Mouse (Mus musculus) layer of hippocampus, adult 11-12 months (tissue): Measurements from ENCODE around the gene Nrxn3.

Experiments used
- DNase-seq: peaks from one replicate; pipeline ENCODE4 v3.0.0; 2022; ENCODE audit warnings: low spot score

Gene Nrxn3

DNA sequence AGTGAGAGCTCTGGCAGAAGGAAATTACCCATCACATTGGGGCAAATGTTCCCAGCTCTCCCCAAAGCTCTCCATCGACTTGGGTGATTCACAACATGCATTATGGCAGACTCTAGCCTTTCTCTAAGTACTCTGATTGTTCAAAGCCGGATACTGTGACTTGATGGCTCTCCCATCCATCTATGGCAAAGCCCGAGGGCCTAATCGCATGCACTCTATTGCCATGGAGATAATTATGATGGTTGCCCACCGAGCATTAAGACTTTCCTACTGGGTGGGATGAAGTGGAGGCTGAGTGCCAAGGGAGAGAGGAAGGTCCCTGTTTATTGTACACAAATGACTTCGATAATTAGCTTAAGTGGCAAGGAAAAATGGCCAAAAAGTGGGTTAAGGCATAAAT is 793.4 kb downstream of the Nrxn3 start:
- no peak for DNase-seq

DNA sequence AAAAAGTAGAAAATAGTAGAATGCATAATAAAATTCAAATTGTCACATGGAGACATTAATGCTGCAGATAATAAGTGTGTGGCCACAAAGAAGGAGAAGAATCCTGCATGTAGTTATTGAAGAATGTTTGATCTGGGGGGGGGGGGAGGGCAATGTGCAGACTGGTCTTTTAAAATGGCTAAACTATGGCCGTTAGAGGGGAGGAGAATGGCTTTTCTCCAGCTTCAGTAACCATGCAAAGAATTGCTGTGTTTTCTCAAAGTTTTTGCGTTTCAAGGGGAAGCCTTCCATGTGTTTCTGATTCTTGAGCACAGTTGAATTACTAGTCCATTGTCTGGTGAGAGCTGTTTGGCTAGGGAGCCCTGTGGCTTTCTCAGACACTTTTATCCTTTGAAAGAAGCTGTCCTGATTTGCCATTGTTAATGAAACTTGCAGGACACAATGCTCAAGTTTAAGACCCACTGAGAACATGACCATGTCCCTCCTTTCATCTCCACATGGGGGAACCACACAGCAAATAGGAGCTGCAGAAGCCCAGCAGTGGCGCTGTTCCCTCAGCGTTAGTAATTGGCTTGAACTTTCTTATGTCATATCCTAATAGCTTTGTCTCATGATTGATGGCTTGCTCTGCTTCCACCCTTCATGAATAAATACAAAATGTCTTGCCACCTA is 808.1 kb downstream of the Nrxn3 start:
- DNase-seq: no peak

DNA sequence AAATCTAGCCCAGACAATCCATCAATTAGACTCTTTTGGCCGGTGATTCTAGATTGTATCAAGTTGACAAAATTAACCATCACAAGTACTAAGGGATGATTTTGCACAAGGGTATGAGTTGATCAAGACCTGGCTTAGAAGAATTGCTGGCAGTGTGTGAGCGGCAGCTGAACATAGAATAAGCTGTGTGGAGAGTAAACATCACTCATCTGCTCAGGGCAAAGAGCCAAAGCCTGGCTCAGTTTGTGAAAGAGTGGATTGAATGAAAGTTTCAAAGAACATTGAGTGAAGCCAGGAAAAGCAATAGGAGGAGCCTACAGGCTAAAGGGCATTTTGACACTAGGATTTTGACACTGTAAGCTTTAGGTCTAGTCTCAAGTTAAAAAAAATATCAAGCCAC is 828.6 kb downstream of the Nrxn3 start:
- DNase-seq: peak; percentile 48

DNA sequence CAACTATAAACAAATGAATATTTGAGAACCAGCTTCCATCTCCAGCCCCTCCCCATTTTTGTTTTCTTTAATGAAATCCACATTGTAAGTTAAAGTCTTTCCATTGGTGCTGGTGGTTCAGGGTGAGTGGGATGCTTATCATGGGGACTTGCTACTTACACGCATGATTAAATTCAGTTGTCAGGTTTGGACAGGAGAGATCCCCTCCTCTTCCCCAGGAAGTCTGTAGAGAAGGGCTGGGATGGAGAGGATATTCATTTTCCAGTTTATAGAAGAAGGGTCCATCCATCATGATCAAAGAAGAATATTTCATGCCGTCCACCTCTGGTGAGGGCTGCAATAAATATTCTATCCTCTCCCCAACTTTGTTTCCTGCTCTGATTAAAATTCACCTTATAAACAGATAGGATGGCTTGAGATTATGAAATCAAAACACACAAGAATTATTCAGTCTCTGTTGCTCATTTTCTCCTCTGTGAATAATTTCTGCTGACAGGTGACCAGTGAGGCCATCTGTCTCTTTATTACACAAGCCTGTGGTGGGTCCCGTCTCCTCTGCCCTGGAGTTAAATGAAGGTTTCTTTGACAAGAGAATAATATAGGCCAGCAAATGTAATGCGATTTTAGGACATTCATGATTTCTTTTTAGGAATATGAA is 830.7 kb downstream of the Nrxn3 start:
- DNase-seq: no peak

DNA sequence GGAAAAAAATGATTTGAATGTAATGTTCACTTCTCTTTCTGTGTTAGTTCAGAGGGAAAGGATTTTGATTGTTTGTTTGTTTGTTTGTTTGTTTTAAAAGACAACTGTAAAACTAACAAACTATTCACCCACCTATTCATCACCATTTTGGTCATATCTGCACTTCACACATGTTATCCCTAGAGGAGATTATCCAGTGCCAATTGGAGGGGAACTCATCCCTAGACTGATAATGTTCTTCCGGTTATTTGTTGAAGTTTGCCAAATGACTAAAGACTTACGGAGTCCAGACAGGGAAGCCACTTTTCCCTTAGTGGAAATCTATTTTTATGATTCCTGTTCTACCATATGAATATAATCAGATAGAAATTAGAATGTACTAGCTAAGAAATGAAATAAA is 831.5 kb downstream of the Nrxn3 start:
- DNase-seq: no peak

DNA sequence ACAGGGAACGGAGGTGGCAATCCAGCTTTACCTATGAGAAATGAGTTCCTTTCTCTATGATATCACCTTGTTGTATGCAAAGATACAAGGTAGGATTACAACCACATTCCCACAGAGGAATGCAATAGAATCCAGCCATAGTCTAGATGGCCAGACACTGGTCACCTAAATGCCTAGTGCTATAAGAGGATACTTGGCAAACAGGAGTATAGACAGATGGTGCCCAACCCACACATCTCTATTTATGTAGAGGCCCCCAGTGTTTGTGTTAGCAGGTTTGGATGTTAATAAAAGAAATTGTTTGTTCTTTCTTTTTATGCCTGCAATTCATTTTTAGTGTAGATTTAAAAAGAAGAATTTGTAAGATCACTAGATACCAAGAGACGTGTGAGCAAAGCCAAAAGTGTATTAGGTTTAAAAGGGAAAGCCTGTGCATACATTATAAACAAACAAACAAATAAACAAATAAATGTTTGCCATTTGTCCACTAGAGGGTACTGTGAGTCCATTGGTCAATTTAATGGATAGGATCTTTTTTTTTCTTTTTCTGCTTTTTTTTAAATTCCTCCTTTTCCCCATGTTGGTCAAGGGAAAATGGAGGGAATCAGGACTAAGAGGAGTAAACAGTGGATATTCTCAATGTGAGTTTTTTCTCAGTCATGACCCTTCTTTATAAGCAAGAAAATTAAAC is 832.2 kb downstream of the Nrxn3 start:
- no peak for DNase-seq

DNA sequence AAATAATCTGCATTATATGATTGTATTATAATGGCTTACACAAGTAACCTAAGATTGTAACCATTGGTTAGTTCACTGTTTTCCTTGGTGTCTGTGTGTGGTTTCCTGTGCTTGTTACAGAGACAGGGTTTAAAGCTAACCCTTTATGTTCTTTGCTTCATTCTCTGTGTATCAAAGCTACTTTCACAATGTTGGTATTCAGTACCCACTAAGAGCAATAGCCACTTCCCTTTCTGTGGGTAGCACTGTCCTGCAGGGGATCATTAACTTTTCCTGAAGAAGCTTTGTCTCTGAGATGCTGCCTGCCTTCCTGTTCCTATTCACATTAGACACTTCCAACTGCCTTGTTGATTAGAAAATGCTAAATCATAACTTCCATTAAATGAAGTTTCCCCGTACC is 836.2 kb downstream of the Nrxn3 start:
- no peak for DNase-seq

DNA sequence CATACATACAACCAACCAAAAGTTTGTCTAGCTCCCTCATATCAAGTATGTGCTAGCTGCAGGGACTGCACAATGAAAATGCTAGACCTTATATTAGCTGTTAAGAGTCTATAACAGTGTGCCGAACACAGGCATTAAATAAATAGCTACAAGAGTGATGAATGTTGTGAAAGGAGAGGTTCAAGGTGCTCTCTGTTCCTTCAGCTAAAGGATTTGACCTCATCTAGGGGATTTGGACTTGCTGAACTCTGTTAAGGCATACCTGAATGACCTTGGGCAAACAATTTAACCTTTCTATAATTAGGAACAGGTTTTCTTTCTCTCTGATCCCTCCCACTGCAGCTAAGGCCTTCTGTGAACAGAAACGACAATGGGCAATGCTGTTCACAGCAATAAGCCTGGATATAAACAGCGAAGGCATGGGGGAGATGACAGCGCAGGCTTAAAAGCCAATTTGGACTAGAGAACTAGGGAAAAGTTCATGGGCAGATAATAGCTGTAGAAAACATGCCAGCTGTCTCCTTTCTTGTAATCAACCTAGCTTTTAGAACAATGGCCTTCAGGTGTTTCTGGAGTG is 839.4 kb downstream of the Nrxn3 start:
- DNase-seq: no peak

DNA sequence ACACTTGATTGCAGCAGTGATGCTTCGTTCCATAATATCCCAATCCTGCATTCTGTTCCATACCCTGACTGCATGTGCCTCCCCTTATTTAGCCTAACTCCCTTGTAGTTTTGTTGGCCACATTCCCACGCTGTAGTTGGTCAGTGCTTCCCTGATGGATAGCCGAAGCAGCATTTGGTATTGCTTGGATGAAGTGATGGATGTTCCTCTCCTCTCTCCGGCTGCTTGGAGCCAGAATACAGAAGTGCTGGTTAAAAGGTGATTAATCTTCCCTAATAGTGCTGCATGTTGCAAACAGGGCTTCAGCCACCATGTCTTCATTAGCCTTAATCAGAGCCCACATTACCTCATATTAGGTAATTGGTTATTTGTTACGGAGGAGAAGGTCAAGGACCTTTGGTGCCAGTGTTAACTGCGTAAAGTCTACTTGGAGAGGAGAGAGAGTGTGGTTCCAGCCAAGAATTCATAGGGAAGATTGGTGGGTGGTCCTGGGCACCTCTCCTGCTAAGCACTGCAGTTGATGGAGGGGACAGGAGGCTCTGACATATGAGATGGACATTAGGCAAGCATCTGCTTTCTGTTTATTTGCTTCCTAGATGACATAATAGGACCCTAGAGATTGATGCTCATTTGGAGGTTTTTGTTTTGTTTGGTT is 846.2 kb downstream of the Nrxn3 start:
- no peak for DNase-seq

DNA sequence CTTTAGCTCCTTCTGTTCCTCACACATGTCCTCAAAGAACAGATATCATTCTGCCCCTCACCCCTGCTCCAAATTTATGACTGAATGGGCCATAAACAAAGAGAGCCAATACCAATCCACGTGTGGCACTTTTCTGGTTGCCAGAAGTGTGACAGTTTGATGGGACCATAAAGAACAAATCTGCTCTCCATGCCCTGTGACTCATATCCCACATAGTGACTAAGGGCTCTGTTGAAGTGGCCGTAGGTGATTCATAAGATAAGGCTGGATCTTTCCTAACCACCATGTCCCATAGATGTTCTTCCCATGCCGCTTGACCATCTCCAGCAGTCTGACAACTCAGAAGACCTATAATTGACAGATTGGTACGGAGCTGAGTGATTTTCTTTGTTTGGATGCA is 869.8 kb downstream of the Nrxn3 start:
- no peak for DNase-seq

DNA sequence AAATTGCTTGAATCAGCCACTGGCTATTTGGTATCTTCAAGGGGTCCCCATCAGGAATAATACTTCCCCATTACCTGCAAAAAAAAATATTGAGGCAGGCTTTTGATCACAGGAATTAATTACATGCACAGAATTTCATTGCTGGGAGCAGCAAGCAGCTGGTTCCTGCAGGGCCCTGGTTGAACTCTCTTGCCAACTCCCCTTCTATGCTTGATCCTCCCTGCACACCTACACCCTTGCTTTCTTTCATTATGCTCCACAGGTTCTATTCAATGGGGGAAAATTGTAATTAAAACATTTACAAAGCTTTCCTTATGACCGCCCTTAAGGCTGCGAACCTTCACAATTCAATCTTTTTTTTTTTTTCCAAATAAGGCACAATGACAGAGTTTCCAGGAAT is 891.0 kb downstream of the Nrxn3 start:
- DNase-seq: no peak

DNA sequence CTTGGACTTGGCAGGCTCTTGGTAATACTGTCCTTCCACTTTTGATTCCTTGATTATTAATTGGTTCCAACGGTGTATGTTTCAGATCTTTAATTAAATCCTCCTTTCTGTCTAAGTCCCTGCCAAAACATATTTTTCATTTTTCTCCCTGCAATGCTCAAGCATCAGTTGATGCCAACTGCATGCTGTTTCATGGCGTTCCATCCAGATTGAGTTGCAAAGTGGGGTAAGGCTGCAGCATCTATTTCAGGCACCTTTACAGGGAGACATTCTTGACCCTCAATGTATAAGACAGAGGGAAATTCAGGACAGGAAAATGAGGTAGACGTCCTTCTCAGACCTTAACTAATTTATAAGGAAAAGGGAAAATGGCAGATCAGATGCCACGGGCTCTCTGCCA is 903.1 kb downstream of the Nrxn3 start:
- no peak for DNase-seq

DNA sequence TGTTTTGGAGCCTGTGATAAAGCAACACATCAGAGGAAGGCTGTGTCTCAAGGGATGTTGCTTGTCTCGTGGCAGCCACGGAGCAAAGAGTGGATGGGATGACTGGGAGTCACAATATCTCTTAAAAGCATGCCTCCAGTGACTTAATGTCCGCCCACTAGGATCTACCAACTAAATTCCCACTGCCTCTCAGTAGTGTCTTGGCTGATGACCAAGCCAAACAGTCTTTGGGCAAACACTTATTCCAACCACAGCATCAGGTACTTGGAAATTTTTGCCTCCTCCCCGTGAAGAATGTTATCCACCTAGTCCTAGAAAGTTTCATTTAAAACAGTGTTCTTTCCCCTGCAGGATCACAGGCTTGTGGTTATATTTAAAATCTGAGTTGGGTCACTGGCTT is 917.4 kb downstream of the Nrxn3 start:
- DNase-seq: no peak

DNA sequence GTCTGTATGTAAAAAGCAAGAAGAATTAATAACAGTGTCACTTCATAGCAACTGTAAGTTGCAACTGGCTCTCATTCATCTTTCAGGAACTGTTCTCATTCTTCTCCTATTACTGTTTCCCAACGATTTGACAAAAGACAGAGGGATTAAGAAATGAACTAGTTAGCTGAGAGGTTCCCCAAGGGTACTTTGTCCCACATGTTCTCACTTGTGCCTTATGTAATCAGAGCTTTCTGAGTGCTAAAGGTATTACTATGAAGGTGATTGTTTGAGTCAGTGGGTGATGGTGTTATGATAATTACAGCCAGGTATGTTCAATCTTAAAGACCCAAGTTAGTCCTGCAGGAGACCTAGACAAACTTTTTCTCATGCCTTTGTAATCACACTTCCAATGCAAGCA is 918.8 kb downstream of the Nrxn3 start:
- no peak for DNase-seq

DNA sequence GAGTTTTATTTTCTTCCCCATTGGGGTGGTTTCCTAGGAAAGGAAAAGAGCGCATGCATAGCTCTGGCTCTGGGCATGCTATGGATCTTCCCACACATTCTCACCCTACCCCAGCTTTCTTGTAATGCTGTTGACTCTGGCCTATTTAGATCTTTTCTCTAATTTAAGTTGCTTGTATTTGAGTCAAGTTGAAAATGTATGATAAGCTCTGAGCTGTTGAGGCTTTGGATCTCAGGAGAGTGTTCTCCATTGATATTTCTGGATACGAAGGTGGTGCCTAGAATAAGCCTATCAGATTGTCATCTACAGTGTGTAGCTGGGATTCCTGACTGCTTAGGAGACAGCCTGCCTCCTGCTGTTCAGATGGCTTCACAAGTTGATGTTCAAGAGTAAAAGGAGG is 930.5 kb downstream of the Nrxn3 start:
- DNase-seq: no peak

DNA sequence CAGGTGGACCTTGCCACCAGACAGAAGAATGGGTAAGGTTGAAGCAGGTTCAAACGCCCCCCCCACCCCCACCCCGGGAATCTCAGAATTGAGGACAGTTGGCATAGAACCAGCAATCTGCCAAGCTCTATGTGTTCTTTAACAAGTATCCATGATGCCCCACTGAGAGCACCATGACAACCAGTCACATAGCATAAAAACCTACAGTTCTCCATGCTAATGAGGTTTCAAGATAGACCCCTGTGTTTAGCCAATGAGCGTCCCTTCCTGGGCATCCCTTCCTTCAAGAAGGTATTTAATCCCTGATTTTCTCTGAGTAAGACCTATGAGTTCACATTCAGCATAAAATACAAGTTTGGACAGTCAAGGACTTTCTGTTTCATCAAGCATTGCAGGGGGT is 938.5 kb downstream of the Nrxn3 start:
- no peak for DNase-seq

DNA sequence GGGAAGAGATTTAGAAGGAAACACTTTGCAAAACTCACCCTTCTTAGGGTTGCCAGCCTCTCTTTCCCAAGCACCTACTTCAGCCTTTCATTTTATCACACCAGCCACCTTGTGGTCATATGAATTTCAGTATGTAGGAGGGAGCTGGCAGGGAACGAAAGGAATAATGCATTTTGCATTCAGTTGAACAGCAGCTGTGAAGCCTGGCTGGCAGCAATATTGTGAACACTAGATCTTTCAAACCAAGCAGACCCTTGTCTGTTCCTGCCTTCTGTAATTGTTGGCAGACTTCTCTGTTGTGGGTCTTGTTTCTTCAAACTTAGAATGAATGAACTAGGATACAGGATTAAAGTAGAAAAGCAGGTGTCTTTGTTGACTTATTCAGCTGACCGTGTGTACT is 946.2 kb downstream of the Nrxn3 start:
- peak; percentile 56 for DNase-seq

DNA sequence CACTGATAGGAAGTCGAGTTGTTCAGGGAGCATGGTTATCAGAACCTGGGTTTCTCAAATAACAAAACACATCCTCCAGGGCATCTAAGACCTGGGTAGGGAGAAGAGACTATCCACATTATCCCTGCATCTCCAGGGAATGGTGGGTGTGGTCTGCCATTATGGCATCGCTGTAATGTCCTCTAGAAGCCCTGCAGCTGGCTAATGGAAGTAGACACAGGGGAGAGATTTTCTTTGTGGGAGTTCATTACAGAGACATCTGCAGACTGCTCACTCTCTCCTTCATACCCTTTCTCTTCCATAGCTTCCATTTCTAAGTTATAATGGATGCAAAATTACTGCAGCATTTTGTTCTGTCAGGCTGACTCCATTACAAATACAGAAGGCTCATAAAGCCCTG is 950.1 kb downstream of the Nrxn3 start:
- DNase-seq: no peak

DNA sequence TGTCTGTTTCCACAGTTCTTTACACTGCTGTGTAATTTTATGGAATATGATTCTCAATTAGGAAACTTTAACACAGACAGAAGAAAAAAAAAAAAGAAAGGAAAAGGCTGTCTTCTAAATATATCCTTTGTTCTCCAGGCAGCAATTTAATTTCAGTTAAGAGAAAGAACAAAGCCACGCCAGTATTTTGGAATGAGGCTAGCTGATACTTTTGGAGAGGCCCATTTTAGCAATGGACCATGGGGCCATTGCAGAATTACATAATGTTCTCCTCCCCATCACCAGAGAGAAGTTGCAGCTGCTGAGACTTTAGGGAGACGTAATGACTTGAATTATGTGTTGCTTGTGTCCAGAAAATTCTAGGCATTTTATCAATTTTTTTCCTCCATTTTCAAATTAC is 963.0 kb downstream of the Nrxn3 start:
- DNase-seq: no peak

DNA sequence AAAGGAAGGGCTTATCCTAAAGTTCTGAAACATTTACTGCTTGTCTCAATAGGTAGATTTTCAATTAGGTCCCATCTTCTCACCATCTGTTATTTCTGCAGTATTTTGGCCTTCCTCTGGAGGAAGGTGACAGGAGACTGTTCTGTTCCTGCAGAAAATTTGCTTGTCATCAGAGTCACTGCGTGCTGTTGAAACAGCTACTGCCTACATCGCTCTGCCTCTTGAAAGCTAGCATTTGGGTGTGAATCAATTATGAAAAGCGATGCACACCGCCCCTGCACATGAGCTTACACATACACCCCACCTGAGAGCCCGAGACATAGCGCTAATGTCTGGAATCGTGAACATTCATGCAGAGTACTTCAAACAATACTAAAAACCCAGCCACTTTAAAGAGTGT is 966.4 kb downstream of the Nrxn3 start:
- peak; percentile 30 for DNase-seq

DNA sequence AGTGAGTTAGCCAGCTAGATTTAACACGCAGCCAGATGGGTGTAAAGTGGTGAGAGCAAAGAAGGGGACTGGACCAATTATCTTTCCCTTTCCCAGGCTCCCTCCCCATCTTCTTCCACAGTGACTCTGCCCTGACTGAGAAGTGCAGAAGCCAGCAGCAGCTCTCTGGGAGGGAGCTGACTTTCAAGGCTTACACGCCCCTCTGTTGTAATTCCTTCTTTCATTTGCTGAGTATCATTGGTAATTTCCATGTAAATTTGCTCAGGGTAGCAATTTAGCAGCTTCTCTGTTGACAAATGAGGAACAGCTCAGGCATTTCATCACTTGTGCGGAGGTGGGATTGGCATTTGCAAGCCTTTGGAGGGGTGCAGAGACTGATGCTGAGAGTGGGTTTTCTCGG is 976.8 kb downstream of the Nrxn3 start:
- DNase-seq: peak; percentile 12

DNA sequence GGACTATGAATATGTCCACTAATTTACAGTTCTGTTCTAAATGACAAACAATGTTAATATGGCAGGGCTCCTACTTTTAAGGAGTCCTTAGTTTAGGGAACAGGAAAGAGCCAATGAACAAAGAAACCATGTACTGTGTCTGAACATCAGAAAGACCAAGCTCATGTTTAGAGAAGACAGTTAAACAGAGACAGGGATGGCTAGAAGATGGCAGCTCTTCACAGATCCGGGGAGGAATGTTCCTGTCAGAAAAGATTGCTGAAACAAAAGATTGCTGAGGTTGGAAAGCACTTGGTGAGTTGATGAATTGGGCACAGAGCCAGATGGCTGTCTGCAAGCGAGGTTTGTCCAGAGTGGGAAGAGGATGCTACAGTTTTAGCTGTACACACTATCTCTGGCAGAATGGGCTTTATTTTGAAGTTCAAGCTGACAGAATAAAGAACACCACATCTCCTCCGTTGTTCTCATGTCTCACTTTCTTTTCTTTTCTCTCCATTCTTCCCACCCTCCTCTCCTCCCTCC is 978.3 kb downstream of the Nrxn3 start:
- no peak for DNase-seq

DNA sequence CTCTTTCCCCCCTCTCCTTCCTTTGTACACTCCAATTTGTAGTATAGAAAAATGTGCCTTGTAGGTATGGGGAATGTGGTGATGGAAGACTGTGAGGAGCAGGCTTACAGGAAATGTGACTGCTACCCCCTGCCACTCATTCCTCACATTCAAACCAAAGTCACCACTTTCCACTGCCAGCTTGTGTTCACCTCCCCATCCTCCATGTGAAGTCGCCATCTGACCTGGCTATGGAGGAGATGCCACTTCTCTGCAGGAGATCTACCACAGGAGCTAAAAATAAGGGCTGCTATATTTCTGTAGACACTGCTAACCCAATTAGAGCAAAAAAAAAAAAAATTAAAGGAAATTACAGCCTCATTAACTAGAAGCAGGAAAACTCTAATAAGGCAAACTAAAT is 980.3 kb downstream of the Nrxn3 start:
- DNase-seq: no peak
